Mouse (Mus musculus): ENCODE data around the gene Zfp819.
"Not testable (repeated sequence)": the region's sequence is repeated elsewhere in the genome, so short reads cannot be mapped to it uniquely, and the experiment has no call there.

Zfp819 gene

GRCm38 (mm10) chr7:43643046-43643652 lies 36.2 kb downstream of the Zfp819 start:
- no peak for DNase-seq

GRCm38 (mm10) chr7:43652683-43653082 lies 45.7 kb downstream of the Zfp819 start:
- no peak for DNase-seq

- DNase-seq, result no peak
These were observed 47.5 kb downstream of the Zfp819 start for GRCm38 (mm10) chr7:43654519-43654918.

GRCm38 (mm10) chr7:43656232-43656631 lies 49.3 kb downstream of the Zfp819 start:
- DNase-seq, result no peak

- DNase-seq, result no peak
These were observed 53.0 kb downstream of the Zfp819 start, which contains the start of gene Siglece for GRCm38 (mm10) chr7:43660002-43660401. Gene Siglece, minus strand, starts transcription at chr7:43660161.

- no peak for DNase-seq
These were observed 55.8 kb downstream of the Zfp819 start for GRCm38 (mm10) chr7:43662804-43663203.

GRCm38 (mm10) chr7:43667221-43667620 lies 60.3 kb downstream of the Zfp819 start:
- DNase-seq, result not testable (repeated sequence)
